Mouse (Mus musculus) C2C12 (cell line): ENCODE measurements at regions not wholly inside any gene's neighbourhood (a gene's known extent, or its start where the extent isn't known, plus 50 kb on each side); places are given as distances from the start of the nearest gene placed in this dataset.

ENCODE experiments used
- H3K27me3 ChIP-seq: one replicate; pipeline ENCODE4 v1.6.1; 2011; ENCODE audit not compliant: control insufficient read depth, insufficient read depth, insufficient read length
- H3K36me3 ChIP-seq: one replicate; pipeline ENCODE4 v1.6.1; 2011; ENCODE audit not compliant: control insufficient read depth, insufficient read depth
- H3K4me3 ChIP-seq: one replicate; pipeline ENCODE4 v1.5.1; 2011; ENCODE audit warnings: mild to moderate bottlenecking, control low read depth; ENCODE audit not compliant: poor library complexity, insufficient read depth, severe bottlenecking
- H3K79me2 ChIP-seq: one replicate; pipeline ENCODE4 v1.6.1; 2011; ENCODE audit not compliant: control insufficient read depth, insufficient read depth
- H3K79me3 ChIP-seq: one replicate; pipeline ENCODE4 v1.6.1; 2011; ENCODE audit warnings: low read depth, control low read depth
- H3ac ChIP-seq: one replicate; pipeline ENCODE3; 2011; ENCODE audit warnings: low read depth; ENCODE audit not compliant: control insufficient read depth, insufficient read length
- CEBPB ChIP-seq: IDR thresholded peaks from one replicate; pipeline ENCODE4 v1.6.1; 2011; ENCODE audit warnings: low read depth, mild to moderate bottlenecking, control low read depth, moderate library complexity
- FOSL1 ChIP-seq: IDR thresholded peaks from one replicate; pipeline ENCODE4 v1.8.0; 2011; ENCODE audit warnings: mild to moderate bottlenecking, low read length; ENCODE audit not compliant: poor library complexity, insufficient read depth, severe bottlenecking
- MAX ChIP-seq: IDR thresholded peaks from one replicate; pipeline ENCODE4 v1.6.1; 2011; ENCODE audit warnings: mild to moderate bottlenecking, control low read depth
- MYOD1 ChIP-seq: IDR thresholded peaks from one replicate; pipeline ENCODE4 v1.6.1; 2011; ENCODE audit warnings: low read depth; ENCODE audit not compliant: control insufficient read depth, insufficient read length
- MYOG ChIP-seq: IDR thresholded peaks from one replicate; pipeline ENCODE4 v1.6.1; 2011; ENCODE audit not compliant: control insufficient read depth, insufficient read length; ENCODE audit errors: extremely low read depth
- USF1 ChIP-seq: IDR thresholded peaks from one replicate; pipeline ENCODE4 v1.6.1; 2011; ENCODE audit warnings: low read depth, mild to moderate bottlenecking, control low read depth, moderate library complexity

- Histone ChIP-seq H3K79me3 (peaks cover 1% of the 10 kb centered on the region), H3ac (no peak overlapping the region), H3K4me3 (no peak overlapping the region), H3K36me3 (no peaks in the 10 kb centered on the region), H3K27me3 (peaks cover 57% of the 10 kb centered on the region), H3K79me2 (no peaks in the 10 kb centered on the region)
- TF ChIP-seq MAX: no peak
- TF ChIP-seq MYOD1: no peak
- no peak for TF ChIP-seq USF1
- no peak for TF ChIP-seq MYOG
- TF ChIP-seq FOSL1: no peak
- no peak for TF ChIP-seq CEBPB
Observed at GRCm38 (mm10) chr9:122047962-122048625, 51.2 kb upstream of the Pomgnt2 start.
